Mouse (Mus musculus): ENCODE results near the gene Depdc1b.

Depdc1b gene

GRCm38 (mm10) chr13:108448348-108448931, 132.3 kb downstream of the Depdc1b start:
- H3K4me3 ChIP-seq (replicated peaks; ENCODE audit: low read length), result no peak overlapping the region
- H3K9me3 ChIP-seq (ENCODE audit: low read length), result no peaks in the 10 kb centered on the region; the same call in 1 of the 2 replicates
- no peaks in the 10 kb centered on the region for H3K36me3 ChIP-seq (ENCODE audit: insufficient read depth, low read length)
- no peaks in the 10 kb centered on the region for H3K27me3 ChIP-seq (ENCODE audit: insufficient read depth, low read length)
- H3K4me1 ChIP-seq (replicated peaks; ENCODE audit: low read depth, low read length), result no peaks in the 10 kb centered on the region
- TF ChIP-seq CTCF (conservative IDR thresholded peaks at IDR 0.05; ENCODE audit: low read length) (no peak), NANOG (IDR thresholded peaks at IDR 0.05; ENCODE audit: borderline replicate concordance, low read length) (no peak), POU5F1 (IDR thresholded peaks at IDR 0.05; ENCODE audit: borderline replicate concordance, low read length) (no peak)

- Histone ChIP-seq H3K27me3 (ENCODE audit: insufficient read depth, low read length) (no peaks in the 10 kb centered on the region), H3K4me1 (replicated peaks; ENCODE audit: low read depth, low read length) (no peaks in the 10 kb centered on the region), H3K36me3 (ENCODE audit: insufficient read depth, low read length) (no peaks in the 10 kb centered on the region), H3K9me3 (ENCODE audit: low read length) (no peaks in the 10 kb centered on the region), H3K4me3 (replicated peaks; ENCODE audit: low read length) (no peak within 1 kb of the TSS)
- TF ChIP-seq NANOG (IDR thresholded peaks at IDR 0.05; ENCODE audit: borderline replicate concordance, low read length) (no peak), POU5F1 (IDR thresholded peaks at IDR 0.05; ENCODE audit: borderline replicate concordance, low read length) (no peak), CTCF (conservative IDR thresholded peaks at IDR 0.05; ENCODE audit: low read length) (no peak)
These were observed 133.3 kb downstream of the Depdc1b start, which contains the start of gene Pde4d for GRCm38 (mm10) chr13:108449116-108450097. TSS of gene Pde4d (plus strand) at chr13:108449948.

GRCm38 (mm10) chr13:108451122-108451521, 135.0 kb downstream of the Depdc1b start:
- no peak overlapping the region for H3K4me3 ChIP-seq (replicated peaks; ENCODE audit: low read length)
- H3K9me3 ChIP-seq (ENCODE audit: low read length), result no peaks in the 10 kb centered on the region
- H3K4me1 ChIP-seq (replicated peaks; ENCODE audit: low read depth, low read length), result no peaks in the 10 kb centered on the region
- no peak for TF ChIP-seq CTCF (conservative IDR thresholded peaks at IDR 0.05; ENCODE audit: low read length)
- TF ChIP-seq POU5F1 (IDR thresholded peaks at IDR 0.05; ENCODE audit: borderline replicate concordance, low read length), result no peak
- no peak for TF ChIP-seq NANOG (IDR thresholded peaks at IDR 0.05; ENCODE audit: borderline replicate concordance, low read length)
- no peaks in the 10 kb centered on the region for H3K27me3 ChIP-seq (ENCODE audit: insufficient read depth, low read length)
- no peaks in the 10 kb centered on the region for H3K36me3 ChIP-seq (ENCODE audit: insufficient read depth, low read length)

- no peaks in the 10 kb centered on the region for H3K9me3 ChIP-seq (ENCODE audit: low read length)
- no peak for TF ChIP-seq NANOG (IDR thresholded peaks at IDR 0.05; ENCODE audit: borderline replicate concordance, low read length)
- TF ChIP-seq POU5F1 (IDR thresholded peaks at IDR 0.05; ENCODE audit: borderline replicate concordance, low read length), result no peak
These were observed 137.2 kb downstream of the Depdc1b start for GRCm38 (mm10) chr13:108453064-108453919.

More at GRCm38 (mm10) chr13:108453064-108453919, 137.2 kb downstream of the Depdc1b start:
- Histone ChIP-seq H3K36me3 (ENCODE audit: insufficient read depth, low read length) (no peaks in the 10 kb centered on the region), H3K4me3 (replicated peaks; ENCODE audit: low read length) (no peak overlapping the region), H3K27me3 (ENCODE audit: insufficient read depth, low read length) (no peaks in the 10 kb centered on the region), H3K4me1 (replicated peaks; ENCODE audit: low read depth, low read length) (no peaks in the 10 kb centered on the region)
